Mouse (Mus musculus): ENCODE data around the gene Galm. TPM values are rescaled to one million over a fixed set of nuclear protein-coding genes. Genes with fewer than 3 reads are reported as not detected.

Gene Galm
- 2.4 and 3.9 TPM in 2 replicates for polyA plus RNA-seq (2012; rRNA removed)

DNA sequence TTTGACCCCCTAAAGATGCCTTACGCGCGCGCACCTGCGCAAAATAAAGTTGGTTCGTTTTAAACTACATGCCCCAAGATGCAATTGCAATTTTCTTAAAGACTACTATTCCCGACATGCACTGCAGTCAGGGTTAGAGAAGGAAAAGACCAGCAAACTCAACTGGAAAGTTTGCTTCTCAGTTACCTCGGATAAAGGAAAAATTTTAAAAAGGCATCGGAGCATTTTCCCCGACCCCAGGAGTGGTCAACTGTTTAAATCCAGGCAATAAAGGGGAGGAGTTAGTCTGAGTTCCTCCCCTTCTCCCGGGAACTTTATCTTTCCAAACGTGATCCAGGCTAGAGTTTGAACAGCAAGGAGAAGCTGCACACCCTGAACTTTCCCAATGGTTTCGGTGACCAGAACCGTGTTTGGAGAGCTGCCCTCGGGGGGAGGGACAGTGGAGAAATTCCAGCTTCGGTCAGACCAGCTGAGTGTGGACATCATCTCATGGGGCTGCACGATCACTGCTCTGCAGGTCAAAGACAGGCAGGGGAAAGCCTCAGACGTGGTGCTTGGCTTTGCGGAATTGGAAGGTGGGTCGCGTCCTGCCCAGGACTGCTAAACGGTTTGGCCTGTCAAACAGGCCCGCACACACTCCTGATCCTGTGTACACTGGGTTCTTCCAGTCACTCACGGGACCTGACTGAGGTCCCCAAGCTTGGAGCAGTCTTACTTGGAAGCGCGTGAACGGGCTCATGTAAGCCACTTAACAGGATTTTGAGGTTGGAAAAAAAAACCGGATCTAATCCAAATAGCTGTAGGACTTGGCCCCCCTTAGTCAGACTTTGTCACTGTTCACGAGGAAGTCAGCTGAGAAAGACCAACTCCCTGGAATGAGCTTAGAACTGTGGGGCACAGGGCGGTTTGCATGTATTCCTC is at the start of gene Galm:
Gene Galm, plus strand, starts transcription at position 141 of the 921 bp plus-strand sequence.

DNA sequence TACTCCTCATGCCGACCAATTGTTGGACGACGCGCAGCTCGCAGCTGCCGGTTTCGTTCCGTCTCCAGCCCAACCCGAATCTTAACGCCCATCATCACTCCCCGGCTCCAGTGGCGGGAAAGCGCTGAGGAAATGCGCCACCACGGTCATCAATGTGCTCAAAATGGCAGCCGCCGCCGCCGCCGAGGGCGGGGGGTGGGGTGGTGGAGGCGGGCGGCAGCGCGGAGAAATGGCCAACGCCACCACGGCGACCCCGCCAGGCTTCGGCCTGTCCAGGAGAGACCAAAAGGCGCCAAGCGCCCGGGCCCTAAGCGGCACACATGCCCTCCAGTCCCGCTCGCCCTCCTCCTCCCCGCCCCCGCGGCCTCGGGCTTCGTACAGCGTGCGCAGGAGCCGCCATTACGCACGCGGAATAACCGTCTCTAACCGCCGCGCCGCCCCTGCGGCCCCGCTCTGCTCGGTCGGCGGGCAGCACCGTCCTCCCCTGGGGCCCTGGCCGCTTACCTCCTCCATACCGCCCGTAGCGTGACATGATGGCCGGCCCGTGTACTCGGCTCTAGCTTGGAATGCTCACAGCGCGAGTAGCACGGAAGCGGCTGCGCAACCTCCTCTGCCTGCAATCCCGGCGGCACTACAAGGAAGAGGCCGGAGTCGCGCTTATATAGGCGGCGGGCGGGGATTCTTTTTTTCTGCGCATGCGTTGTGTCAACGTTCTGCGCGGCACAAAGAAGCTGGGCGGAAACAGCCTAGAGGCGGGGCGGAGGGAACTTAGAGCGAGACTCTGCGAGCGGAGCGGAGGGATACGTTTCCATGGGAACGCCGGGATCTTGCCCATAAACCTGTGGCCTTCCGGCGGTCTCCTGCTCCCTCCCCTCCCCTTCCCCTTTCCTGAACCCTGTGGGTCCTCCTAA is 79.7 kb downstream of the Galm start, which contains the start of the genes Srsf7 and Ttc39d:
Gene Srsf7, minus strand, starts transcription at position 637 of the 911 bp plus-strand sequence.
Gene Ttc39d, plus strand, starts transcription at position 790 of the 911 bp plus-strand sequence.

DNA sequence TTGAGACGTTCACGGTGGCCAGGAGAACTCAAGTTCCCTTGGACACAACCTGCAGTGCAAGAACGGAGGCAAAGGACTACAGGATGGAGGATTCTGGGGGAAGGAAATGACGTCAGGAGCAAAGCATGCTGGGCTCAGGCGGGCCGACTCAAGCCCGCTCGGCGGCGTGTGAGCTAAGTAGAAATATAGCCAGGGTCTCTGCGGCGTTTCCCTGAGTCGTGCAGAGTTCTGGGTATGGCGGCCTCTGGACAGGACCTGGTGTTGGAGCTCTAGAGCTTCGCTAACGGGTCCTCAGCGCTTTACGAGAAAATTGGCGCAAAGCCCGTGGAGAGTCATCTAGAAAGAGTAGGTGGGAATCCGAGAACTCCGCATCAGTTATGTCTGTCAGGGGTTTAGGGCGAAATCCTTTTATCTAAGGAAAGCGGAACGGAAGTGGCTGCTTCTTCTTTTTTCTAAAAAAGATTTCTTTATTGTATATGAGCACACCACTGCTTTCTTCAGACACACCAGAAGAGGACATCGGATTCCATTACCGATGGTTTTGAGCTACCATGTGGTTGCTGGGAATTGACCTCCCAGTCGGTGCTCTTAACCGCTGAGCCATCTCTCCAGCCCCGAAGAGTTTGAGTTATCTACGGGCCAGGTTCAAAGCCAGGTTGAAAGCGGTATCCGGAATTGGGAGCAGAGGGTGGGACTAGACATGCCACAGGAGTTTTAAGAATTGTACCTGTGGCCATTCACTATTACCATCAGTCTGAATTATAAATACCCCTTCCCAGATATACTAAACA is 97.2 kb downstream of the Galm start, which contains the start of gene Gemin6:
Gene Gemin6, plus strand, starts transcription at position 116 of the 791 bp plus-strand sequence.

Other genes starting within 250 kb of the Galm start
- gene Atl2, start 231.3 kb upstream of the Galm start, polyA plus RNA-seq (2012; rRNA removed), result 29.2 and 31.1 TPM in 2 replicates
- 85.8 and 96.9 TPM in 2 replicates for gene Hnrnpll, start 65.1 kb upstream of the Galm start, polyA plus RNA-seq (2012; rRNA removed)
- gene Srsf7, start 79.8 kb downstream of the Galm start, polyA plus RNA-seq (2012; rRNA removed), result 417 and 493 TPM in 2 replicates
- gene Ttc39d, start 80.0 kb downstream of the Galm start, polyA plus RNA-seq (2012; rRNA removed), result 0.10 TPM in 2 replicates
- 12.7 and 15.0 TPM in 2 replicates for gene Gemin6, start 97.0 kb downstream of the Galm start, polyA plus RNA-seq (2012; rRNA removed)
- gene Morn2, start 162.7 kb downstream of the Galm start, polyA plus RNA-seq (2012; rRNA removed), result 22.7 and 26.6 TPM in 2 replicates
- 68.2 and 69.8 TPM in 2 replicates for gene Dhx57, start 163.0 kb downstream of the Galm start, polyA plus RNA-seq (2012; rRNA removed)
- gene Arhgef33, start 179.9 kb downstream of the Galm start, polyA plus RNA-seq (2012; rRNA removed), result 1.8 and 2.9 TPM in 2 replicates
- gene Gm10190, start 246.1 kb downstream of the Galm start, polyA plus RNA-seq (2012; rRNA removed), result 0.59 and 0.61 TPM in 2 replicates

All from central nervous system, embryonic 14 days (tissue).